Mouse (Mus musculus) embryonic fibroblast, embryonic 13.5 days (primary cell): ENCODE data around the gene Mlkl.
A peak's percentile ranks its signal among the peaks of the same experiment; 100 is the strongest.

ENCODE experiments used
- CTCF ChIP-seq: IDR thresholded peaks from 2 replicates; pipeline ENCODE4 v1.5.1; 2011; ENCODE audit warnings: mild to moderate bottlenecking, control low read depth, low read length, moderate library complexity, borderline replicate concordance; ENCODE audit not compliant: insufficient read depth
- POLR2A ChIP-seq: IDR thresholded peaks from 2 replicates; pipeline ENCODE4 v1.6.1; 2011; ENCODE audit warnings: low read depth, mild to moderate bottlenecking, control low read depth, low read length, moderate library complexity

DNA sequence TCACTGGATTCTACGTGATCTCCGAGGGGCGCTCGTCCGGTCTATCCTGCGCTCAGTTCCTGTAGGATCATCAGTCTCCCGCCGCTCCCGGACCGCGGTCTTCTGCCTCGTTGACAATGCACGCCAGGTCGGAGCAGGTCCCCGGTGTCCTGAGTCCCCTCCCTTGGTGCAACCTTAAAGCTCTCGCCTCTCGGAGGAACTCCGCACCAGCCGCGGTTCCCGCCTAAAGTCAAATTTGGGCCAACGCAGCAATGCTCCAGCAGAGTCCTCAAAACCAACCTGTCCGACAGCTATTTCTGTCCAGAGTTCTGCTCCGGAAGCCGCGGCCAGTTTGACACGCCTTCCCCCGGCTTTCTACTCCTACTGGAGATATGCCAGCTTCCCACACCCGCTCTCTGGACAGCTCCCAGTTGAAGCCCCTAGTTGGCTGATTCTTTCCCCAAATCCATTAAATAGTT lies at the start of gene Mlkl:
- no peak for TF ChIP-seq CTCF
- peak; percentile 34; the same call in 1 of the 2 replicates for TF ChIP-seq POLR2A
